Mouse (Mus musculus) liver, postnatal 0 days (tissue): ENCODE measurements at regions not wholly inside any gene's neighbourhood (a gene's known extent, or its start where the extent isn't known, plus 50 kb on each side); places are given as distances from the start of the nearest gene placed in this dataset.

Experiments
- ATAC-seq: fragments of 200-750 bp; cut with Nextera tagmentation; 2 replicates; pipeline ENCODE4 v1.8.0; 2017; ENCODE audit warnings: mild to moderate bottlenecking, moderate library complexity
- DNase-seq: peaks from one replicate; pipeline ENCODE4 v3.0.0-alpha.2; 2016
- H3K27ac ChIP-seq: fragments of 300-500 bp; sonication (generic); 2 replicates; pipeline ENCODE4 v1.5.1; 2014; ENCODE audit warnings: antibody characterized with exemption, moderate library complexity, mild to moderate bottlenecking, low read depth
- H3K27me3 ChIP-seq: fragments of 300-500 bp; sonication (generic); 2 replicates; pipeline ENCODE4 v1.6.1; 2014; ENCODE audit warnings: low read length, control low read depth, mixed read lengths; ENCODE audit not compliant: insufficient read depth
- H3K36me3 ChIP-seq: fragments of 300-500 bp; sonication (generic); replicated peaks from 2 replicates; pipeline ENCODE4 v1.6.1; 2014; ENCODE audit warnings: mild to moderate bottlenecking, control low read depth, low read length, moderate library complexity, mixed read lengths; ENCODE audit not compliant: insufficient read depth
- H3K4me1 ChIP-seq: fragments of 300-500 bp; sonication (generic); 2 replicates; pipeline ENCODE4 v1.6.1; 2014; ENCODE audit warnings: antibody characterized with exemption, mild to moderate bottlenecking, control low read depth; ENCODE audit not compliant: insufficient read depth
- H3K4me2 ChIP-seq: fragments of 300-500 bp; sonication (generic); 2 replicates; pipeline ENCODE4 v1.6.1; 2014; ENCODE audit warnings: low read depth, mild to moderate bottlenecking, low read length, moderate library complexity, mixed read lengths
- H3K4me3 ChIP-seq: fragments of 300-500 bp; sonication (generic); 2 replicates; pipeline ENCODE4 v1.5.1; 2014; ENCODE audit warnings: low read depth, low read length
- H3K9ac ChIP-seq: fragments of 300-500 bp; sonication (generic); replicated peaks from 2 replicates; pipeline ENCODE4 v1.6.1; 2014; ENCODE audit warnings: mild to moderate bottlenecking, moderate library complexity
- H3K9me3 ChIP-seq: fragments of 300-500 bp; sonication (generic); 2 replicates; pipeline ENCODE4 v1.6.1; 2016; ENCODE audit warnings: mild to moderate bottlenecking, control low read depth, low read length, mixed read lengths
- CTCF ChIP-seq: sonication (generic); IDR thresholded peaks from 2 replicates; pipeline ENCODE4 v1.5.1; 2016; ENCODE audit warnings: antibody characterized with exemption, low read depth
- EP300 ChIP-seq: IDR thresholded peaks from 2 replicates; pipeline ENCODE4 v1.6.1; 2016; ENCODE audit warnings: antibody characterized with exemption, low read depth, mild to moderate bottlenecking
- WGBS: fragments of 180-500 bp; shearing (Covaris S2); extraction: QIAGEN DNeasy Blood & Tissue Kit; methylation state at CpG from one replicate; pipeline ENCODE4 v1.1.7; 2014; ENCODE audit not compliant: insufficient replicate concordance; 5-methylcytosine and 5-hydroxymethylcytosine counted together

DNA sequence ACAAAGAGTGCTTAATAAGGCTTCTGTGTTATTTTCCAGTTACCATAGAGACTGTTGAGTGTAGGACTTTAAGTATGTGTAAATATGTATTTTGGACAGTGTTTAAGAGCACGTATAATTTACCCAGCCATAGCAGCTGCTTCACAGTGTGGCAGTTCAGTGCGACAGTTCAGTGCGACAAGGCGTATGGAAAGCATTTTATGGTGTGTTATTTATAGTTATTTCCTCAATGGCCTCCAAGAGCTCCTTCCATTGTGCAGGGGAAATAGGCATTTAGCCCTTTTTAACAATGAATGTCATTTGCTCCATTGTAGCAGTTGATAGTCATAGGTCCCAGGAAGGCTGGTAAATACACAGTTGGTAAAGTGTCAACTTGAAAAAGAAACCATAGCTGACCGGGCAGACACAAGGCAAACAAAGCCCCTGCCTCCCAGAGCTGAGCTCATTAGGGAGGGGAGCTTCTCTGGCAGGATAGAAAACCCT is 275.1 kb upstream of the Dynlrb2 start:
- ATAC-seq = no peak
- WGBS = 49% methylated on average over 5 of the region's 5 CpGs
- H3K9me3 ChIP-seq = no peaks in the 10 kb centered on the region
- no peak overlapping the region for H3K27ac ChIP-seq
- H3K4me3 ChIP-seq = no peak overlapping the region
- H3K36me3 ChIP-seq = no peaks in the 10 kb centered on the region
- H3K9ac ChIP-seq = no peak overlapping the region
- no peaks in the 10 kb centered on the region for H3K4me1 ChIP-seq
- H3K27me3 ChIP-seq = no peaks in the 10 kb centered on the region
- TF ChIP-seq CTCF (no peak), EP300 (no peak)
- DNase-seq = no peak
- H3K4me2 ChIP-seq = no peak overlapping the region

DNA sequence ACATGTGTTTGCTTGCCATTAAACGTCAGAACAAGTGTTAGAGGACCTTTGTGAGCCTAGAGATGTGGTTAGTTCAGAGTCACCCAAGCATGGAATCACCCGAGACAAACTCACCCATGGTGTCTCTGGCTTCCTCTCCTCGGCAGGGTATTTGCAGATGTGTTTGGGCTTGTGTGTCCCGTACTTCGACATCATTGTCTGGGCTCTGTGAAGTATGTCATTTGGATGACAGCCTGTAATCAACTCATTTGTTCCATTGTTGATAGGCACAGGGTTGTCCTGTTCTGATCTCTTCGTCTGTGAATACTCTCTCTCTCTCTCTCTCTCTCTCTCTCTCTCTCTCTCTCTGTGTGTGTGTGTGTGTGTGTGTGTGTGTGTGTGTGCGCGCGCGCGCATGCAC is 277.8 kb upstream of the Dynlrb2 start:
- no peaks in the 10 kb centered on the region for H3K36me3 ChIP-seq
- no peaks in the 10 kb centered on the region for H3K9me3 ChIP-seq
- H3K27me3 ChIP-seq = no peaks in the 10 kb centered on the region
- no peak for TF ChIP-seq CTCF
- TF ChIP-seq EP300 = no peak
- ATAC-seq (no peak), DNase-seq (no peak)
- no peak overlapping the region for H3K4me2 ChIP-seq
- H3K4me3 ChIP-seq = no peak overlapping the region
- H3K9ac ChIP-seq = no peak overlapping the region
- H3K4me1 ChIP-seq = no peaks in the 10 kb centered on the region
- WGBS = 83% methylated on average over 11 of the region's 11 CpGs
- no peak overlapping the region for H3K27ac ChIP-seq

DNA sequence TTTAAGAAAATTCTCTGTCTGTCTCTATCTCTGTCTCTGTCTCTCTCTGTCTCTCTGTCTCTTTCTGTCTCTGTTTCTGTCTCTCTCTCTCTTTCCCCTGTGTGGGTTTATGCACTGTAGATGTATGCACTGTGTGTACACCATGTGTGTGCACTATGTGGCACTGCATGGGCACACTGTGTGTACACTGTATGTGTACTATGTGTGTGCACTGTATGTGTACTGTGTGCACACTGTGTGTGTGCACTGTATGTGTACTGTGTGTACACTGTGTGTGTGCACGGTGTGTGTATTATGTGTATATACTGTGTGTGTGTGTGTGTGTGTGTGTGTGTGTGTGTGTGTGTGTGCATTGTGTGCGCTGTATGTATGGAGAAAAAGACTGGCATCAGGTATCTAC is 281.5 kb upstream of the Dynlrb2 start:
- Histone ChIP-seq H3K4me1 (no peaks in the 10 kb centered on the region), H3K4me2 (no peak overlapping the region), H3K36me3 (no peaks in the 10 kb centered on the region), H3K4me3 (no peak overlapping the region), H3K27me3 (no peaks in the 10 kb centered on the region), H3K27ac (no peak overlapping the region), H3K9me3 (no peaks in the 10 kb centered on the region), H3K9ac (no peak overlapping the region)
- no peak for TF ChIP-seq CTCF
- TF ChIP-seq EP300 = no peak
- WGBS = 72% methylated on average over 2 of the region's 2 CpGs
- DNase-seq (no peak), ATAC-seq (no peak)

- H3K4me2 ChIP-seq = no peak overlapping the region
- no peak overlapping the region for H3K27ac ChIP-seq
- DNase-seq (no peak), ATAC-seq (no peak)
- TF ChIP-seq EP300 = no peak
- no peak for TF ChIP-seq CTCF
- no peak overlapping the region for H3K4me3 ChIP-seq
- H3K9me3 ChIP-seq = no peaks in the 10 kb centered on the region
- no peak overlapping the region for H3K9ac ChIP-seq
- H3K4me1 ChIP-seq = no peaks in the 10 kb centered on the region
- H3K27me3 ChIP-seq = no peaks in the 10 kb centered on the region
- H3K36me3 ChIP-seq = no peaks in the 10 kb centered on the region
- 63% methylated on average over 5 of the region's 5 CpGs for WGBS
Measured at GRCm38 (mm10) chr8:116215909-116216308, 288.9 kb upstream of the Dynlrb2 start.

- 41% methylated on average over 5 of the region's 5 CpGs for WGBS
Measured at GRCm38 (mm10) chr8:116215286-116215860, 289.4 kb upstream of the Dynlrb2 start.

DNA sequence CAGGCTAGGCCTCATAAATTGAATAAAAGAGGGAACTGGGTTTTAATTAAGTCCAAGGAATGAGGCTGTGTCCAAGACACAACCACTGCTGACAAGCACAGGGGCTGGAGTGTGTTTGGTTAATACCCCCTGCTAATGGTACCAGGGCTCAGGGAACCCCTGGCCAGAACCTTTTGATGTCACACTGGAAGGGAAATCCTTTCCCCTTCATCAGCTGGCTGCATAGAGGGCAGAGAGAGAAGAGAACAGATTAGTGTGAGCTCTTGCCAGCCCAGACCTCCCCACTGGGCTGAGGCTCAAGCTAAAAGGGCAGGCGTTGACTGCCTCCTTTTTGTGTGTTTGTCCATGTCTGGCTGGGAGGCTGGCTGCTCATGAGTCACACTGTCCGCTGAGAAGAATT is 301.1 kb upstream of the Dynlrb2 start:
- whole genome bisulfite sequencing = 63% methylated on average over 2 of the region's 2 CpGs
- H3K36me3 ChIP-seq = no peaks in the 10 kb centered on the region
- H3K4me2 ChIP-seq = no peak overlapping the region
- no peak for ATAC-seq
- no peak for DNase-seq
- H3K4me3 ChIP-seq = no peak overlapping the region
- TF ChIP-seq EP300 (no peak), CTCF (no peak)
- H3K9ac ChIP-seq = no peak overlapping the region
- no peaks in the 10 kb centered on the region for H3K27me3 ChIP-seq
- no peaks in the 10 kb centered on the region for H3K4me1 ChIP-seq
- H3K27ac ChIP-seq = no peak overlapping the region
- no peaks in the 10 kb centered on the region for H3K9me3 ChIP-seq

More at GRCm38 (mm10) chr8:116215286-116215860, 289.4 kb upstream of the Dynlrb2 start:
- H3K9ac ChIP-seq = no peak overlapping the region
- ATAC-seq (no peak), DNase-seq (no peak)
- no peaks in the 10 kb centered on the region for H3K27me3 ChIP-seq
- TF ChIP-seq EP300 (no peak), CTCF (no peak)
- H3K4me1 ChIP-seq = no peaks in the 10 kb centered on the region
- no peak overlapping the region for H3K4me2 ChIP-seq
- no peak overlapping the region for H3K27ac ChIP-seq
- H3K9me3 ChIP-seq = no peaks in the 10 kb centered on the region
- no peaks in the 10 kb centered on the region for H3K36me3 ChIP-seq
- no peak overlapping the region for H3K4me3 ChIP-seq
